Mouse (Mus musculus): ENCODE measurements around the gene Ptbp3. TPM values are rescaled to one million over a fixed set of nuclear protein-coding genes. Genes with fewer than 3 reads are reported as not detected.

The Ptbp3 gene
- polyA plus RNA-seq, 1 experiment from 2014 or later, result 64.9 TPM

GRCm38 (mm10) chr4:59531172-59531571, 18.0 kb downstream of the Ptbp3 start:
- Histone ChIP-seq H3K4me2 (no peak overlapping the region), H3K27me3 (no peaks in the 10 kb centered on the region), H3K36me3 (no peaks in the 10 kb centered on the region), H3K9ac (no peak overlapping the region), H3K4me3 (replicated peaks) (no peak overlapping the region), H3K4me1 (peaks cover 16% of the 10 kb centered on the region), H3K9me3 (replicated peaks) (no peaks in the 10 kb centered on the region), H3K27ac (no peak overlapping the region)
- no peak for ATAC-seq (replicated peaks; ENCODE audit: low FRiP score)
- 32% methylated on average over 1 of the region's 1 CpGs for WGBS

GRCm38 (mm10) chr4:59527470-59527869, 21.7 kb downstream of the Ptbp3 start:
- H3K4me2 ChIP-seq, result no peak overlapping the region
- WGBS, result 70% methylated on average over 3 of the region's 3 CpGs
- H3K9me3 ChIP-seq (replicated peaks), result no peaks in the 10 kb centered on the region
- peaks cover 12% of the 10 kb centered on the region for H3K4me1 ChIP-seq
- no peak overlapping the region for H3K9ac ChIP-seq
- H3K27me3 ChIP-seq, result no peaks in the 10 kb centered on the region
- H3K36me3 ChIP-seq, result peaks cover 13% of the 10 kb centered on the region
- H3K27ac ChIP-seq, result no peak overlapping the region
- ATAC-seq (replicated peaks; ENCODE audit: low FRiP score), result no peak
- no peak overlapping the region for H3K4me3 ChIP-seq (replicated peaks)

- WGBS, result 45% methylated on average over 2 of the region's 2 CpGs
- no peak overlapping the region for H3K4me2 ChIP-seq
Measured at GRCm38 (mm10) chr4:59526728-59527127, 22.4 kb downstream of the Ptbp3 start.

GRCm38 (mm10) chr4:59524875-59525274, 24.3 kb downstream of the Ptbp3 start:
- H3K4me1 ChIP-seq, result peaks cover 12% of the 10 kb centered on the region
- H3K4me3 ChIP-seq (replicated peaks), result no peak overlapping the region
- no peak overlapping the region for H3K9ac ChIP-seq
- WGBS, result 88% methylated on average over 3 of the region's 3 CpGs
- peaks cover 25% of the 10 kb centered on the region for H3K36me3 ChIP-seq
- no peak for ATAC-seq (replicated peaks; ENCODE audit: low FRiP score)
- no peak overlapping the region for H3K27ac ChIP-seq
- no peak overlapping the region for H3K4me2 ChIP-seq
- no peaks in the 10 kb centered on the region for H3K27me3 ChIP-seq
- no peaks in the 10 kb centered on the region for H3K9me3 ChIP-seq (replicated peaks)

More at GRCm38 (mm10) chr4:59526728-59527127, 22.4 kb downstream of the Ptbp3 start:
- no peaks in the 10 kb centered on the region for H3K9me3 ChIP-seq (replicated peaks)
- no peaks in the 10 kb centered on the region for H3K27me3 ChIP-seq
- H3K27ac ChIP-seq, result peak overlapping the region; percentile 54
- peaks cover 13% of the 10 kb centered on the region for H3K36me3 ChIP-seq
- no peak overlapping the region for H3K4me3 ChIP-seq (replicated peaks)
- peaks cover 12% of the 10 kb centered on the region for H3K4me1 ChIP-seq
- ATAC-seq (replicated peaks; ENCODE audit: low FRiP score), result no peak
- H3K9ac ChIP-seq, result no peak overlapping the region

- no peak overlapping the region for H3K4me2 ChIP-seq
- no peaks in the 10 kb centered on the region for H3K4me1 ChIP-seq
- no peak overlapping the region for H3K27ac ChIP-seq
- H3K27me3 ChIP-seq, result no peaks in the 10 kb centered on the region
- H3K4me3 ChIP-seq (replicated peaks), result no peak overlapping the region
- H3K9me3 ChIP-seq (replicated peaks), result no peaks in the 10 kb centered on the region
- no peak overlapping the region for H3K9ac ChIP-seq
- H3K36me3 ChIP-seq, result peaks cover 50% of the 10 kb centered on the region
- ATAC-seq (replicated peaks; ENCODE audit: low FRiP score), result no peak
Measured at GRCm38 (mm10) chr4:59510321-59510720, 38.8 kb downstream of the Ptbp3 start.

- H3K4me2 ChIP-seq, result no peak overlapping the region
- H3K36me3 ChIP-seq, result peaks cover 50% of the 10 kb centered on the region
- ATAC-seq (replicated peaks; ENCODE audit: low FRiP score), result no peak
- no peaks in the 10 kb centered on the region for H3K4me1 ChIP-seq
- H3K9ac ChIP-seq, result no peak overlapping the region
- WGBS, result 92% methylated on average over 2 of the region's 2 CpGs
- H3K9me3 ChIP-seq (replicated peaks), result no peaks in the 10 kb centered on the region
- H3K4me3 ChIP-seq (replicated peaks), result no peak overlapping the region
- H3K27ac ChIP-seq, result no peak overlapping the region
- no peaks in the 10 kb centered on the region for H3K27me3 ChIP-seq
Measured at GRCm38 (mm10) chr4:59509558-59509957, 39.6 kb downstream of the Ptbp3 start.

GRCm38 (mm10) chr4:59507766-59508165, 41.4 kb downstream of the Ptbp3 start:
- no peak for ATAC-seq (replicated peaks; ENCODE audit: low FRiP score)
- WGBS, result 80% methylated on average over 2 of the region's 2 CpGs

GRCm38 (mm10) chr4:59506704-59507103, 42.5 kb downstream of the Ptbp3 start:
- no peak overlapping the region for H3K4me3 ChIP-seq (replicated peaks)
- no peak overlapping the region for H3K27ac ChIP-seq
- WGBS, result 98% methylated on average over 3 of the region's 3 CpGs
- no peak overlapping the region for H3K9ac ChIP-seq
- H3K9me3 ChIP-seq (replicated peaks), result no peaks in the 10 kb centered on the region
- H3K4me2 ChIP-seq, result no peak overlapping the region
- no peaks in the 10 kb centered on the region for H3K27me3 ChIP-seq
- peaks cover 43% of the 10 kb centered on the region for H3K36me3 ChIP-seq
- ATAC-seq (replicated peaks; ENCODE audit: low FRiP score), result no peak
- no peaks in the 10 kb centered on the region for H3K4me1 ChIP-seq

More at GRCm38 (mm10) chr4:59507766-59508165, 41.4 kb downstream of the Ptbp3 start:
- Histone ChIP-seq H3K36me3 (peaks cover 44% of the 10 kb centered on the region), H3K4me1 (no peaks in the 10 kb centered on the region), H3K9ac (no peak overlapping the region), H3K9me3 (replicated peaks) (no peaks in the 10 kb centered on the region), H3K4me3 (replicated peaks) (no peak overlapping the region), H3K27me3 (no peaks in the 10 kb centered on the region), H3K4me2 (no peak overlapping the region), H3K27ac (no peak overlapping the region)

GRCm38 (mm10) chr4:59505481-59505880, 43.7 kb downstream of the Ptbp3 start:
- Histone ChIP-seq H3K9me3 (replicated peaks) (no peaks in the 10 kb centered on the region), H3K36me3 (peaks cover 43% of the 10 kb centered on the region), H3K27ac (no peak overlapping the region), H3K9ac (no peak overlapping the region), H3K4me3 (replicated peaks) (no peak overlapping the region), H3K4me1 (no peaks in the 10 kb centered on the region), H3K4me2 (no peak overlapping the region), H3K27me3 (no peaks in the 10 kb centered on the region)
- ATAC-seq (replicated peaks; ENCODE audit: low FRiP score), result no peak
- WGBS, result 71% methylated on average over 3 of the region's 3 CpGs

GRCm38 (mm10) chr4:59491097-59491496, 58.1 kb downstream of the Ptbp3 start:
- no peaks in the 10 kb centered on the region for H3K27me3 ChIP-seq
- no peaks in the 10 kb centered on the region for H3K9me3 ChIP-seq (replicated peaks)
- no peak for ATAC-seq (replicated peaks; ENCODE audit: low FRiP score)
- no peak overlapping the region for H3K4me2 ChIP-seq
- WGBS, result 92% methylated on average over 2 of the region's 2 CpGs
- no peak overlapping the region for H3K4me3 ChIP-seq (replicated peaks)
- no peak overlapping the region for H3K9ac ChIP-seq
- H3K4me1 ChIP-seq, result no peaks in the 10 kb centered on the region
- H3K27ac ChIP-seq, result no peak overlapping the region
- H3K36me3 ChIP-seq, result peaks cover 60% of the 10 kb centered on the region

GRCm38 (mm10) chr4:59471306-59471705, 77.9 kb downstream of the Ptbp3 start:
- Histone ChIP-seq H3K27ac (no peak overlapping the region), H3K4me3 (replicated peaks) (no peak overlapping the region), H3K9ac (no peak overlapping the region), H3K4me1 (no peaks in the 10 kb centered on the region; the same call in 1 of the 2 replicates), H3K9me3 (replicated peaks) (no peaks in the 10 kb centered on the region), H3K36me3 (peaks cover 10% of the 10 kb centered on the region), H3K27me3 (no peaks in the 10 kb centered on the region), H3K4me2 (no peak overlapping the region)
- ATAC-seq (replicated peaks; ENCODE audit: low FRiP score), result no peak

GRCm38 (mm10) chr4:59465449-59465848, 83.7 kb downstream of the Ptbp3 start:
- ATAC-seq (replicated peaks; ENCODE audit: low FRiP score), result no peak
- H3K9ac ChIP-seq, result no peak overlapping the region
- no peaks in the 10 kb centered on the region for H3K4me1 ChIP-seq
- H3K9me3 ChIP-seq (replicated peaks), result no peaks in the 10 kb centered on the region
- H3K4me3 ChIP-seq (replicated peaks), result no peak overlapping the region
- WGBS, result 64% methylated on average over 2 of the region's 2 CpGs
- no peaks in the 10 kb centered on the region for H3K36me3 ChIP-seq
- no peak overlapping the region for H3K27ac ChIP-seq
- no peaks in the 10 kb centered on the region for H3K27me3 ChIP-seq
- no peak overlapping the region for H3K4me2 ChIP-seq

GRCm38 (mm10) chr4:59464661-59465060, 84.5 kb downstream of the Ptbp3 start:
- no peaks in the 10 kb centered on the region for H3K36me3 ChIP-seq
- H3K27ac ChIP-seq, result no peak overlapping the region
- H3K9ac ChIP-seq, result no peak overlapping the region
- H3K9me3 ChIP-seq (replicated peaks), result no peaks in the 10 kb centered on the region
- no peak overlapping the region for H3K4me3 ChIP-seq (replicated peaks)
- ATAC-seq (replicated peaks; ENCODE audit: low FRiP score), result no peak
- no peak overlapping the region for H3K4me2 ChIP-seq
- H3K4me1 ChIP-seq, result 0 out of 2 replicates have a peak, but pooled peaks cover 3% of the 10 kb centered on the region
- 59% methylated on average over 6 of the region's 6 CpGs for WGBS
- H3K27me3 ChIP-seq, result no peaks in the 10 kb centered on the region
